Mouse (Mus musculus): ENCODE measurements around the gene Fmn2. TPM values are rescaled to one million over a fixed set of nuclear protein-coding genes. Genes with fewer than 3 reads are reported as not detected.

Fmn2 gene
- polyA plus RNA-seq, 1 experiment from 2014 or later = 14.5 TPM

- peak overlapping the region; percentile 84 for H3K27ac ChIP-seq (ENCODE audit: low read depth, low read length)
- no peaks in the 10 kb centered on the region for H3K9me3 ChIP-seq (ENCODE audit: control insufficient read depth, low read length)
- under 1% methylated on average over 53 of the region's 53 CpGs for WGBS
- ATAC-seq (ENCODE audit: low read depth) = peak; percentile 54
- peak overlapping the region; percentile 93 for H3K9ac ChIP-seq (replicated peaks; ENCODE audit: low read depth, low read length)
- peak overlapping the region; percentile 90 for H3K4me3 ChIP-seq (ENCODE audit: low read depth, low read length)
- no peaks in the 10 kb centered on the region for H3K27me3 ChIP-seq (ENCODE audit: control insufficient read depth, insufficient read depth, low read length)
- H3K4me1 ChIP-seq (ENCODE audit: control insufficient read depth, insufficient read depth, low read length) = peaks cover 30% of the 10 kb centered on the region
- H3K36me3 ChIP-seq (ENCODE audit: control insufficient read depth, insufficient read depth, low read length) = no peaks in the 10 kb centered on the region
- peak overlapping the region; percentile 89 for H3K4me2 ChIP-seq (ENCODE audit: low read depth, low read length)
These were observed 1.5 kb downstream of the Fmn2 start for GRCm38 (mm10) chr1:174502846-174503745.

- no peak overlapping the region for H3K4me3 ChIP-seq (ENCODE audit: low read depth, low read length)
- H3K27me3 ChIP-seq (ENCODE audit: control insufficient read depth, insufficient read depth, low read length) = no peaks in the 10 kb centered on the region
- H3K4me1 ChIP-seq (ENCODE audit: control insufficient read depth, insufficient read depth, low read length) = peaks cover 37% of the 10 kb centered on the region
- no peak overlapping the region for H3K27ac ChIP-seq (ENCODE audit: low read depth, low read length)
- H3K9ac ChIP-seq (replicated peaks; ENCODE audit: low read depth, low read length) = no peak overlapping the region
- H3K4me2 ChIP-seq (ENCODE audit: low read depth, low read length) = no peak overlapping the region
- ATAC-seq (ENCODE audit: low read depth) = no peak
- no peaks in the 10 kb centered on the region for H3K9me3 ChIP-seq (ENCODE audit: control insufficient read depth, low read length)
- no peaks in the 10 kb centered on the region for H3K36me3 ChIP-seq (ENCODE audit: control insufficient read depth, insufficient read depth, low read length)
- 51% methylated on average over 13 of the region's 13 CpGs for WGBS
These were observed 7.0 kb downstream of the Fmn2 start for GRCm38 (mm10) chr1:174508571-174509110.

- H3K27ac ChIP-seq (ENCODE audit: low read depth, low read length) = no peak overlapping the region
- H3K36me3 ChIP-seq (ENCODE audit: control insufficient read depth, insufficient read depth, low read length) = no peaks in the 10 kb centered on the region
- no peak for ATAC-seq (ENCODE audit: low read depth)
- no peak overlapping the region for H3K4me3 ChIP-seq (ENCODE audit: low read depth, low read length)
- no peaks in the 10 kb centered on the region for H3K9me3 ChIP-seq (ENCODE audit: control insufficient read depth, low read length)
- H3K4me1 ChIP-seq (ENCODE audit: control insufficient read depth, insufficient read depth, low read length) = peaks cover 7% of the 10 kb centered on the region; the same call in 1 of the 2 replicates
- H3K27me3 ChIP-seq (ENCODE audit: control insufficient read depth, insufficient read depth, low read length) = no peaks in the 10 kb centered on the region
- no peak overlapping the region for H3K9ac ChIP-seq (replicated peaks; ENCODE audit: low read depth, low read length)
- 89% methylated on average over 7 of the region's 7 CpGs for WGBS
- H3K4me2 ChIP-seq (ENCODE audit: low read depth, low read length) = no peak overlapping the region
These were observed 11.8 kb downstream of the Fmn2 start for GRCm38 (mm10) chr1:174513419-174513818.

DNA sequence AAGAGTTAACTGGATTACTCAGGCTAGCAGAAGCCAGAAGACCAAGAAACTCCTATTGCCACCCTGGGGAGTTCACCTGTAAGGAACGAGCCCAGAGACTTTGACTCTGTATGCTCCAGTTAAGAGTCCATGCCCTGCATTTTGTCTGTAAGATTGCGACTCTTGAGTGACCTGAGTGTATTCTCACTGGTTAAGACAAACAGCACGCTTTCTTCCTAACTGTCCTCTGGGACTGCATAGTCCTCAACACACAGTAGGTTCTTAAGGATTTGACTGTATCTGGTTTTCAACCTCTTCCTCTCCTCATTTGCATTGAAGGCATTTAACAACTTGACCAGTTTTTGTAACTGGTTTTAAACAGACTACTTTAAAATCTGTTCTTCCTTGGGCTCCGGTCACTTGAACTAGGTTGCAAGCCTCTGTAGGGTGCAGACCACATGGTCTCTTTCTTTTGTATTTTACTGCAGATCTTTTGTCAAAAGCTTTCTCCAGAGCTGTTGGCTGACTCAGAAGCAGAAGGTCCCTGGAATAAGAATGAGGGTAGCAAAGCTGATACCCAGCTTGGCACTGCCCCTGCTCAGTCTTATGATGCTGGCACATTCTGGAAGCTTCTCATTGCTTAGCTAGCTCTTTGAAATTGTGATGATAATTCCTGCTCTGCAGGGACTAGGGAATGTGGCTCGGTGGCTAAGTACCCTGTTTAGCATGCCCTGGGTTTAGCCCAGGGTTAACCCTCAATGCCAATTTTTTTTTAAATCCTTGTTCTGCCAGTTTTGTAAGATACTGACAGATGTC lies 20.5 kb downstream of the Fmn2 start:
- H3K9me3 ChIP-seq (ENCODE audit: control insufficient read depth, low read length) = no peaks in the 10 kb centered on the region
- no peaks in the 10 kb centered on the region for H3K27me3 ChIP-seq (ENCODE audit: control insufficient read depth, insufficient read depth, low read length)
- peaks cover 3% of the 10 kb centered on the region; the same call in 1 of the 2 replicates for H3K4me1 ChIP-seq (ENCODE audit: control insufficient read depth, insufficient read depth, low read length)
- no peak overlapping the region for H3K4me2 ChIP-seq (ENCODE audit: low read depth, low read length)
- 0 out of 2 replicates have a peak, but pooled peaks have one; percentile 21 for ATAC-seq (ENCODE audit: low read depth)
- no peak overlapping the region for H3K4me3 ChIP-seq (ENCODE audit: low read depth, low read length)
- no peaks in the 10 kb centered on the region for H3K36me3 ChIP-seq (ENCODE audit: control insufficient read depth, insufficient read depth, low read length)
- no peak overlapping the region for H3K27ac ChIP-seq (ENCODE audit: low read depth, low read length)
- H3K9ac ChIP-seq (replicated peaks; ENCODE audit: low read depth, low read length) = no peak overlapping the region
- 67% methylated on average over 5 of the region's 5 CpGs for WGBS

DNA sequence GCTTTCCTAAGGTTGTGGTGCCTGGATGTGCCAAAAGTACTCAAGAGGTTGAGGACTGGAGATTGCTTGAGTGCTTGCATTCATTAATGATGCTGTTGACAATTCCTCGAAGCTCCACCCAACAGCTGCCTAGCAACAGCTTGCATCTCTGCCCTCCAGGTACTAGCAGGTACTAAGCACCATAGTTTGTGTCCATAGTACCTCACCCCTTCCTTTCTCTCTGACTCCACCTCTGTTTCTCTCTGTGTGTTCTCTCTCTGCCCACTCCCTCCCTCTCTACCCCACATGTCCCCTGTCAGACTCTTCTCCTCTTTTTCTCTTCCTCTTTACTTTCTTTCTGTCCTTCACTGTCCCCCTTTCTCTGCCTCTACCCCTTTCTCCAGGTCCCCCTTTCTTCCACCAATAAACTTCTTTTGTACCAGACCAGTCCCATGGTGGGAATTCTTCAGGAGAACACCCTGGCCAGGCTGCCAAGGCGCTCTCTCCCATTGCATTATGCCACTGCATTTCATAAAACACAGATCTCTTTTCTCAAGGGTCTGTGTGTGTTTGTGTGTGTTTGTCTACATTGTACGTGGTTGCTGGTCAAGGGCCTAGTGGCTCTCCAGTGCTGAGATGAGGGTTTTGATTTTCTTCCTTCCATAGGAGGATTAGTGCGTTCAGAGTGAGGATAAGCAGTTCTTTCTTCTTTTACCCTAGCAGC lies 21.3 kb downstream of the Fmn2 start:
- Histone ChIP-seq H3K9me3 (ENCODE audit: control insufficient read depth, low read length) (no peaks in the 10 kb centered on the region), H3K9ac (replicated peaks; ENCODE audit: low read depth, low read length) (no peak overlapping the region), H3K27me3 (ENCODE audit: control insufficient read depth, insufficient read depth, low read length) (no peaks in the 10 kb centered on the region), H3K36me3 (ENCODE audit: control insufficient read depth, insufficient read depth, low read length) (no peaks in the 10 kb centered on the region), H3K4me2 (ENCODE audit: low read depth, low read length) (no peak overlapping the region), H3K27ac (ENCODE audit: low read depth, low read length) (no peak overlapping the region), H3K4me3 (ENCODE audit: low read depth, low read length) (no peak overlapping the region), H3K4me1 (ENCODE audit: control insufficient read depth, insufficient read depth, low read length) (peaks cover 3% of the 10 kb centered on the region; the same call in 1 of the 2 replicates)
- 66% methylated on average over 4 of the region's 4 CpGs for WGBS
- 0 out of 2 replicates have a peak, but pooled peaks have one; percentile 20 for ATAC-seq (ENCODE audit: low read depth)

DNA sequence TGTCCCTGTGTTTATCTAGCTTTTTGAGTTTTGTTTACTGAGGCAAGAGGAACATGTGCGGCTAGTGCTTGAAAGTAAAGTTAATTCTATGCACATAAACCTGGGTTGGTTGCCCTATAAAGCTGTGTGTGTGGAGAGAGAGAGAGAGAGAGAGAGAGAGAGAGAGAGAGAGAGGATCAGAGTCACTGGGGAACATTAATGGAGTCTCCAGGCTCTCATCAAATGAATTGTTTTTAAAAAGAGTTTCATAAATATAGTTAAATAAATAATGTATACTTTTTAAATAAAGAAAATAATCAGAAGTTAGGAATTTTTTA lies 21.8 kb downstream of the Fmn2 start:
- no peaks in the 10 kb centered on the region for H3K36me3 ChIP-seq (ENCODE audit: control insufficient read depth, insufficient read depth, low read length)
- no peak overlapping the region for H3K27ac ChIP-seq (ENCODE audit: low read depth, low read length)
- H3K27me3 ChIP-seq (ENCODE audit: control insufficient read depth, insufficient read depth, low read length) = no peaks in the 10 kb centered on the region
- no peak for ATAC-seq (ENCODE audit: low read depth)
- no peak overlapping the region for H3K4me3 ChIP-seq (ENCODE audit: low read depth, low read length)
- no peak overlapping the region for H3K9ac ChIP-seq (replicated peaks; ENCODE audit: low read depth, low read length)
- H3K4me2 ChIP-seq (ENCODE audit: low read depth, low read length) = no peak overlapping the region
- H3K9me3 ChIP-seq (ENCODE audit: control insufficient read depth, low read length) = no peaks in the 10 kb centered on the region
- WGBS = 59% methylated on average over 1 of the region's 1 CpGs
- peaks cover 3% of the 10 kb centered on the region; the same call in 1 of the 2 replicates for H3K4me1 ChIP-seq (ENCODE audit: control insufficient read depth, insufficient read depth, low read length)

DNA sequence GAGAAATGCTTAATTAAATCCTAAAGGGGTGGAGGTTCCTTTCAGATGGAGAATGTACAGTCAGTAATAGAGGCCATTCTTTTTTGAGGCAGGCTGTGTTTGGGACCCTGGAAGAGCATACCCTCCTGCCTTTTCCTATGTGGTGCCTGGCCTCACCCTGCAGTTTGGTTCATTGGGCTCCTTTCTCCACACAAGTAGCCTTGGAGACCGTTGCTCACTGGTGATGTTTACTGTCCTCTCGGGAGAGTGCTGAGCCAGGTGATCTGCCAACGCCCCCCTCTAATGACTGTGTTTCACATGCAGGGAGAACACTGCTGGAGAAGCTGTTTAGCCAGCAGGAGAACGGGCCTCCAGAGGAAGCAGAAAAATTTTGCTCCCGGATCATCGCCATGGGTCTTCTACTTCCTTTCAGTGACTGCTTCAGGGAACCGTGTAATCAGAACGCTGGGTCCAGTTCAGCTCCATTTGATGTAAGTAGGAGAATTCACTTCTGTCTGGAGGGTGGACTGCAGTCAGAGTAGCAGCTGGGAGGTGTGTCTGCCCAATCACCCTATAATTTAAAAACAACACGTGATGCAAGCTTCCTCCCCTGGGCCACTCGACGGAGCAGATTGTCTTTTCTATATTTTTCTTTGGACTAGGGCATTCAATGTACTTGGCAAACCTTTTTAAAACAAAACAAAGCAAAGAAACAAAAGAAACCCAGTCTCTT lies 35.3 kb downstream of the Fmn2 start:
- no peak overlapping the region for H3K9ac ChIP-seq (replicated peaks; ENCODE audit: low read depth, low read length)

DNA sequence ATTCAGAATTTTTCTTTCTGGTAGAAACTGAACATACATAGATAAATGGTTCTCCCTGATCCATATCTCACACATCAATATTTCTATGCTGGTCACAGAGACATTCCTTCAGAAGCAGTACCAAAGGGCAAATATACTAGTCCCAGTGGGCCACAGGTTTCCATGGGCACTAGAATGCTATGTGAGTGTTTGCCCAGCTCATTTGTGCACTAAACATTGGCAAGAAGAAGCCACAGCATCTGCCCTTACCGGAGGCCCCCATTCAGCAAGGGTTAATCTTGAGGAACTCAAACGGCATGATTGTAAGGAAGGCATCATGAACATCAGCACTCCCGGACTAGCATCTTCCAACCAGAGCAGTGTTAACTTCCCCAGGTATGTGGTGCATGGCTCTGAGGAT lies 35.9 kb downstream of the Fmn2 start:
- no peaks in the 10 kb centered on the region for H3K36me3 ChIP-seq (ENCODE audit: control insufficient read depth, insufficient read depth, low read length)
- 47% methylated on average over 3 of the region's 3 CpGs for WGBS
- H3K9ac ChIP-seq (replicated peaks; ENCODE audit: low read depth, low read length) = no peak overlapping the region
- peaks cover 13% of the 10 kb centered on the region; the same call in 1 of the 2 replicates for H3K4me1 ChIP-seq (ENCODE audit: control insufficient read depth, insufficient read depth, low read length)
- H3K4me3 ChIP-seq (ENCODE audit: low read depth, low read length) = no peak overlapping the region
- no peak overlapping the region for H3K4me2 ChIP-seq (ENCODE audit: low read depth, low read length)
- no peaks in the 10 kb centered on the region for H3K27me3 ChIP-seq (ENCODE audit: control insufficient read depth, insufficient read depth, low read length)
- ATAC-seq (ENCODE audit: low read depth) = no peak
- H3K27ac ChIP-seq (ENCODE audit: low read depth, low read length) = peak overlapping the region; percentile 76
- no peaks in the 10 kb centered on the region for H3K9me3 ChIP-seq (ENCODE audit: control insufficient read depth, low read length)

More for the DNA sequence above, 35.3 kb downstream of the Fmn2 start:
- H3K9me3 ChIP-seq (ENCODE audit: control insufficient read depth, low read length) = no peaks in the 10 kb centered on the region
- no peaks in the 10 kb centered on the region for H3K36me3 ChIP-seq (ENCODE audit: control insufficient read depth, insufficient read depth, low read length)
- H3K4me3 ChIP-seq (ENCODE audit: low read depth, low read length) = no peak overlapping the region
- peaks cover 13% of the 10 kb centered on the region; the same call in 1 of the 2 replicates for H3K4me1 ChIP-seq (ENCODE audit: control insufficient read depth, insufficient read depth, low read length)
- H3K4me2 ChIP-seq (ENCODE audit: low read depth, low read length) = no peak overlapping the region; the same call in 1 of the 2 replicates
- no peaks in the 10 kb centered on the region for H3K27me3 ChIP-seq (ENCODE audit: control insufficient read depth, insufficient read depth, low read length)
- WGBS = 8% methylated on average over 11 of the region's 11 CpGs
- ATAC-seq (ENCODE audit: low read depth) = peak; percentile 85
- peak overlapping the region; percentile 76 for H3K27ac ChIP-seq (ENCODE audit: low read depth, low read length)
